Mouse (Mus musculus) gastrocnemius, postnatal 10 days (tissue): Measurements from ENCODE around the gene Rheb. TPM values are rescaled to one million over a fixed set of nuclear protein-coding genes. Genes with fewer than 3 reads are reported as not detected.
"Not testable (repeated sequence)": the region's sequence is repeated elsewhere in the genome, so short reads cannot be mapped to it uniquely, and the experiment has no call there.

Experiments
- DNase-seq: peaks from one replicate; pipeline ENCODE4 v3.0.0; 2021; ENCODE audit warnings: mixed read lengths
- long read RNA-seq, 2 experiments: library from polyadenylated mRNA; stranded (forward); transcript quantifications; one replicate each; pipeline ENCODE4 v2.0.0; 2021
- total RNA-seq, 2 experiments: library from RNA; stranded (reverse); gene quantifications; 2 replicates each; pipeline ENCODE4 v1.2.3; 2021

The Rheb gene
- 10 to 100 TPM; 62.2 to 62.8 TPM for total RNA-seq
- long read RNA-seq, experiment 1, full-length matches to known transcripts: 109 of 112 reads
- long read RNA-seq, experiment 1, partial matches to known transcripts: 0 of 112 reads
- long read RNA-seq, experiment 1, other reads (novel, unspliced or antisense): 3 of 112 reads
- long read RNA-seq, experiment 2, transcript Rheb-201 (8 exons, 1,784 nt): major isoform, 146 of 150 reads
- long read RNA-seq, experiment 2, partial matches to known transcripts: 1 of 150 reads
- long read RNA-seq, experiment 2, other reads (novel, unspliced or antisense): 3 of 150 reads

- peak; percentile 97 for DNase-seq
Measured at GRCm38 (mm10) chr5:24842274-24843102, at the start of gene Rheb. Rheb (minus strand) TSS chr5:24842624.

DNA sequence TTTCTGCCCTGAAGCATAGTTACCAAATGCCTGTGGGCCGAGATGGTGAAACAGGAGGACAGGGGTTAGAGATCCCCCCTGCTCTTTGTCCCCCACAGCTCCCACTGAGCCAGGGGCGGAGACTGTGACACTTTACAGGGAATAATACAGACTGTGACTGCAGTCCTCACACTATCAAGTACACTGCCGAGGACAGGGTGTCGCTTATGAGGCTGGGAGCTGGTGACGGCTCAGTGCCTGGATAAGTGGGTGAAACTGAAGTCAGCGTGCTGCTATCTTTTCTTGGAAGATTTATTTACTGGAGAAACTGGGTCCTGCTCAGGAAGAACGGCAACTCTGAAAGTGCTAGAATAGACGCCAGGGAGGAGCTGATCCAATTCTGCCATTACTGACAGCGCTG lies 47.4 kb upstream of the Rheb start:
- no peak for DNase-seq

DNA sequence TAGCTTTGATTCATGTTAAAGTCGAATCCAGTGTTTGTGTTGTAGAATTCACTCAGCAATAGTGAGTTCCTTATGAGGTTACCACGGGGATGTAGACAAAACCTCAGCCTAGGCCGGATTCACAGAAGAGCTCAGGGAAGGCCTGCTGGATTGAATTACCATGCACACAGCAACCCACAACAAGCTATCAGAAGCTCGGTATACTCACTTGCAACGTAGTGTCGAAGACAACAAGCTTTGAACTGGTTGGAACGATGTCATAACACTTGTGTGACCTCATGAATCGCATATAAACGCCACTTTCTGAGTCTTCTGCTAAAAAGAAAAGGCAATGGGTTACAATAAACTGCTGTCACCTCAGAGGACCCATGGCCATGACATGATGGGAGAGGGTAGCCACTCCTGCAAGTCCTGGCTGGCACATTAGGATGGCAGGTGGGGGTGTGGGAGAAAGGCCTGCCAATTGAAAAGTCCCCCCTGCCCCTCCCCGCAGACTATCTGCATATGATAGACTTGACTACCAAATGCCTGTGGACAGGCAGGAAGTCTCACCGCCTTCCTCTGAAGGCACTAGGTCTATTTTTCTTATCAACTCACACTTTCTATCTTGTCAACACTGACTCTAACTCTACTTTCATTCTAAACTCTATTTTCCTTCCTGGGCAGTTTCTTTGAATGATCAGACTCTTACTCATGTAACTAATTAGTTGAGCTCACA lies 46.6 kb upstream of the Rheb start:
- DNase-seq: no peak

DNA sequence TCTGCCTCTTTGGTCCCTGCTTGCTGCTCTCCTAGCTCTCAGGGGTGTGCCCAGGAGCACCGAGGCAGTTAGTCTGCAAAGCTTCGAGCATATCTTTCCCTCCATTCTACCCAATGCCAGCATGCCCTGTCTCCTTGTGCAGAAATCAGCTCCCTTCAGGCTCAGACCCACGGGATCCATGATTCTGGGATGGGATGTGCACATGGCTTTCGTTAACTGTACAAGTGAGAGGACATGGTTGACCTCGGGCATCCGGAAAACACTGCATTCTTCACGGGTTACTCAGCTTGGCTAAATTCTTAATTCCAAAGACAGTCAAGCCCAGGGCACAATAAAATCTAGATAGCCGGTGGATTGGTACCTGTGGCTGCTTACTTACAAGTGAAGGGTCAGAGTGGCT lies 44.8 kb upstream of the Rheb start:
- DNase-seq: no peak

DNA sequence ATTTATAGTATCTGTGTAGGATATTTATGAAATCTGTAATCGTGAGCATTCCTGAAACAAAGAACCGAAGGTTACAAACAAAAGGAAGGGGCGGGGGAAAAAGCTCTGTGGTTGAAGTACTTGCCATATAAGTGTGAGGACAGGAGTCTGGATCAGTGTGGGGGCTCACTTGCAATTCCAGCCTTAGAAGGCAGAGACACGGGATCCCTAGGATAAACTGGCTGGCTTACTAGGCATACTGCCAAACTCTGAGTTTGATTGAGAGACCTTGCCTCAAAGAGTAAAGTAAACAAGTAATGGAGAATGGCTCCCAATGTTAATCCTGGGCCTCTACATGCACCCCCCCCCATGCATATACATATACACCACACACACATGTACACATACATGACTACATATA lies 36.3 kb upstream of the Rheb start:
- DNase-seq: no peak

GRCm38 (mm10) chr5:24877836-24878624 lies 35.6 kb upstream of the Rheb start:
- DNase-seq: no peak

DNA sequence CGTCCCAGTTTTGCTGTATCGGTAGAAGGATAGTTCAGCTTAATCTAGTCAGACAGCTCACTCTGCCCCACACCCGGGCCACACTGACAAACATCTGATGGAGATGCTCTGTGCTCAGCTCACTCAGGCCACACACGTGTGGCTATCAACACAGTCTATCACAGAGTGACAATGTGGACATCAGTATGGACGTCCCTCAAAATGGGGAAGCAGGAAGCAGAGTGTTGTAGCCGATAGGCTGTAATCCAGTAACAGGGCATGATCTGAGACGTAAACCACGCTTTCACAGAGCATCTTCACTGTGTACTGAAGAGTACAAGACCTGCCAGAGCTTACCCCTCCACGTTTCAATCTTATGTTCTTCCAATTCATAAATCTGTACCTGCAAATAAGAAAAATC lies 34.2 kb upstream of the Rheb start:
- no peak for DNase-seq

GRCm38 (mm10) chr5:24874111-24874510 lies 31.7 kb upstream of the Rheb start:
- peak; percentile 33 for DNase-seq

- no peak for DNase-seq
Measured at GRCm38 (mm10) chr5:24873221-24873620, 30.8 kb upstream of the Rheb start.

- no peak for DNase-seq
Measured at GRCm38 (mm10) chr5:24871276-24871675, 28.9 kb upstream of the Rheb start.

- DNase-seq: no peak
Measured at GRCm38 (mm10) chr5:24869796-24870289, 27.4 kb upstream of the Rheb start.

DNA sequence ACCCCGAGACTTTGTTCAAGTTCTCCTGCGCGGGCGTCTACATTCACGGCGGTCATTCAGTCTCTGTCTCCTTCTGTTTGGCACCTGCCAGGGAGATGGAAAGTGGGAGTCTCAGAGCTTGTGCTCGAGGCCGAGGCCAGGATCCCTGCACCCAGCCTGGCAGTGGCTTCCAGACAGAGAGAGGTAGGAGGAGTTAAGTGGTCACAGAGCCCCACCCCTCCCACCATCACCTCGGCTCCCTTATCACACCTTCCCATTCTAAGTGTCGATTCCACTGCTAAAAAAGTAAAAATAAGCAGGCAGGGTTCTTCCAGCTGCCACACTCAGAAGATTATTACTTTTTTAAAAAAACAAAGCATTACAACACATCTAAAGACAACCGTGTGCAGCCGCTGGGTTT lies 21.4 kb upstream of the Rheb start:
- no peak for DNase-seq

DNA sequence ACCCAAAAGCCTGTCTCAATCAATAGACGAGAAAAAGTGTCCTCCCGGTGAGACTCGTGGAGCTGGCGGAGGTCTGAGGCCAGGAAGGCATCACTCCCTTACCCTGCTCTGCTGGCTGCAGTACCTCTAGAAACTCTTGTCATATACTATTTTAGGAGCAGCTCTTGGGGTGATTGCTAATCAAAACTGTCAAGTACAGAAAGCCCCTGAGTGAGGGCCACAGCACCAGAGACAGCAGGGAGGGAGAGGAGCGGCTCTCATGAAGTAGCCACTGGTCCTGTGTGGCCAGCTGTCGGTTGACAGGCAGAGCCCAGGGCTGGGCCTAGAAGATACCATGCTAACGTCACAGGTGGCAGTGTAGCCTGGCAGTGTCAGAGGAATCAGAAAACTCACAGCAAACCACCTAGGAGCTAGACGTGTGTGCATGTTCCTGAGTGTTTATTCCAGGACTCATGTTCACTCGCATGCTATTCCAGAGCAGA lies 19.1 kb upstream of the Rheb start:
- no peak for DNase-seq

- DNase-seq: peak; percentile 38
Measured at GRCm38 (mm10) chr5:24860635-24861448, 18.4 kb upstream of the Rheb start.

- DNase-seq: no peak
Measured at GRCm38 (mm10) chr5:24859771-24860540, 17.5 kb upstream of the Rheb start.

DNA sequence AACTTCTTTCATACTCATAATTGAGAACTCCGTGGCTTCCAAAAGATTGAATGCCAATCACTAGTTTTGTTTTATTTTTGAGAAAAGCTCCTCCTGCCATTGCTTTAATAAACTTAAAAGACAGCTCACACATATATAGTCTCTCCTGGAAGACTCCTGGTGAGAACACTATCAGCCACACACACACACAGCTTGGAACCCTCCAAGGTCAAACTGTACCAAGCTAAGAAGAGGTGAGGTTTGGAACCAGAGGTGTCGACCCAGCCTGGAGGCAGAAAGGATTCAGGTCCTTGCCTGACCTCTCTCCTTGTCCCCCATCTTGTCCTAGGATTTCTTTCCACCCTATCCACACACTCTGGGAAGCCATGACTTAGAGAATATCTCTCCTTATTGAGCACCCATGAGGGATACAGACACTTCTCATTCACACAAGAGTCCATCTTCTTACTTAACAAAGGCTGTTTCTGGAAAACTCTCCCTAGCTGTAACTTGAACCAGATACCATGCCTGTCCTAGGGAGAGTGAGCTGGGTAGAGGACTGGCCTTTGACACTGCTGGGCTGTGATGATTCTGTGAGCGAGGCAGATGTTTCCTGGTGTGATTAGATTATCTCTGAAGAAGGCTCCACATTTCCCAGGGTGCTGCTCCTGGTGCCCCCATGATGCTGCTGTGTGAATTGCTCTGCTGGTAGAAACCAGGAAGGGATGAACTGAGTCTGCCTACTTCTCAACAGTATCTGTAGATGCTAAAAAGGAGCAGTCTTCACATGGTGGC lies 12.6 kb upstream of the Rheb start:
- no peak for DNase-seq

- DNase-seq: no peak
Measured at GRCm38 (mm10) chr5:24854256-24854655, 11.8 kb upstream of the Rheb start.

- DNase-seq: not testable (repeated sequence)
Measured at GRCm38 (mm10) chr5:24848261-24848660, 5.8 kb upstream of the Rheb start.

DNA sequence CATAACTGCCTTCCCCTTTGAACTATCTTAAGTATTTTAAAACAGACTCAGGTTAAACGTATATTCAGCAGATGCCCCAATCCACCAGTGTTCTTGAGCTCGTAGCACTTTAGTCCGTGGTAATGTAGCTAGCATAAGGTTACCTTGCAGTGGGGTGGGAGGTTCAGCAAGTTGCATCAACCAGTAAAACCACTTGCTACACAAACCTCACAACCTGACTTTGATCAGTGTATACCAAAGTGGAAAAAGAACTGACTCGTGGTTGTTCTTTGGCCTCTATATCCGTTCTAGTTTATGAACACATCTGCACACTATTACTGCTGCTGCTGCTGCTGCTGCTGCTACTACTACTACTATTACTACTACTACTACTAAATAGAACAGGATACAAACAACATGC lies 1.4 kb upstream of the Rheb start:
- DNase-seq: no peak
